Mouse (Mus musculus): ENCODE measurements at regions not wholly inside any gene's neighbourhood (a gene's known extent, or its start where the extent isn't known, plus 50 kb on each side); places are given as distances from the start of the nearest gene placed in this dataset.

GRCm38 (mm10) chrX:11482141-11482540 lies 154.5 kb downstream of the H2al1j start:
- in situ Hi-C loops (cut with MboI; ENCODE audit: unreplicated experiment in 2 of 2) = no loop called here

- in situ Hi-C loops (cut with MboI; ENCODE audit: unreplicated experiment in 2 of 2) = no loop called here
Observed at GRCm38 (mm10) chrX:11486588-11486987, 159.0 kb downstream of the H2al1j start.

GRCm38 (mm10) chrX:11487876-11488275 lies 160.3 kb downstream of the H2al1j start:
- in situ Hi-C loops (cut with MboI; ENCODE audit: unreplicated experiment in 2 of 2) = no loop called here

- in situ Hi-C loops (cut with MboI; ENCODE audit: unreplicated experiment in 2 of 2) = no loop called here
Observed at GRCm38 (mm10) chrX:11490146-11490693, 162.6 kb downstream of the H2al1j start.

GRCm38 (mm10) chrX:11491235-11491634 lies 163.6 kb downstream of the H2al1j start:
- in situ Hi-C loops (cut with MboI; ENCODE audit: unreplicated experiment in 2 of 2) = no loop called here

GRCm38 (mm10) chrX:11491676-11492391 lies 164.2 kb downstream of the H2al1j start:
- in situ Hi-C loops (cut with MboI; ENCODE audit: unreplicated experiment in 2 of 2) = no loop called here

DNA sequence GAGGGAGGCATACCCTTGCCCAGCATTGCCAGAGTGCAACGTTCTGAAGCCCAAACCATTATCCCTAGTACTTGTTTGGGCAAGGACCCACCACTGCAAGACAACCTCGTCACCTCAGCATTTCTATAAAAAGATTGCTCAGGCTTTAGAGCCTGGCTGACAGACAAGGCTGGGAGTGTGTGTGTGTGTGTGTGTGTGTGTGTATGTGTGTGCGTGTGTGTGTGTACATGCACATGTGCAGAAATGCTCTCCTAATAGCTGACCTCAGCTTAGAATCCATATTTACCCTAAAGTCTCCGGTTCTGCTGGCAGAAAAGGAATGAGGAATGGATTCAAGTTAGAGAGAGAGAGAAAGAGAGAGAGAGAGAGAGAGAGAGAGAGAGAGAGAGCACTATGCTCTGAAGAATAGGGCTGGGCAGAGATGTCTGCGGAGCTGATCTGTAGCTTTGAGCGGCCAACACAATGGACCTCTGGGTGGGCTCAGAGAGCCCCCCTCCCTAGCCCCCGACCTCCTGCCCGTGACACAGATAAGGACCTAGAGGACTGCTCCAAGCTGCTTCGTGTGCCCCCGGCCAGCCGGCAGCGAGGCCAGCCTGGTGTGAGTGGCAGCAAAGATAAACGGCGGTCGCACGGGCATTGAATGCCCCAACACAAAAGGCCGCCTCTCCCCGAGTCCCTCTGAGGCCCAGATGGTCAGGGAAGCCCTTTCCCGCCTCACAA lies 166.1 kb downstream of the H2al1j start:
- in situ Hi-C loops (cut with MboI; ENCODE audit: unreplicated experiment in 2 of 2) = no loop called here

DNA sequence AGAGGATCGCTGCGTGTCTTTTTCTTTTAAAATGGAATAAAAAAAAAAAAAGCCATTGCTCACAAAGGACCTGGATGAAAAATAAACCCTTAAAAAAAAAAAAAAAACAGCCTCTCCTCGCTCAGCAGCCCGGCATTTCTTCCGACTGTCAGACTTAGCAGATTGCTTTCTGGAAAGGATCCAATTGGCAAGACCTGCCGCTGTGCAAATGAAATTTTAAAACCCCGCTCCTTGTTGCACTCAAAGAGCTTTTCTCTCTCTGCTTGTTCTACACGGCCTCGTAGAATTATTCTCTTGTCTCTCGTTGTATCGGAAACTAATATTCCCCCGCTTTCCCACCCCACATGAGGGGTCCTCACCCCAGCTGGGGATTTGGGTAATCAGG lies 166.6 kb downstream of the H2al1j start:
- in situ Hi-C loops (cut with MboI; ENCODE audit: unreplicated experiment in 2 of 2) = no loop called here

GRCm38 (mm10) chrX:11512439-11512838 lies 184.8 kb downstream of the H2al1j start:
- in situ Hi-C loops (cut with MboI; ENCODE audit: unreplicated experiment in 2 of 2) = no loop called here

GRCm38 (mm10) chrX:11512928-11513327 lies 185.3 kb downstream of the H2al1j start:
- in situ Hi-C loops (cut with MboI; ENCODE audit: unreplicated experiment in 2 of 2) = no loop called here

DNA sequence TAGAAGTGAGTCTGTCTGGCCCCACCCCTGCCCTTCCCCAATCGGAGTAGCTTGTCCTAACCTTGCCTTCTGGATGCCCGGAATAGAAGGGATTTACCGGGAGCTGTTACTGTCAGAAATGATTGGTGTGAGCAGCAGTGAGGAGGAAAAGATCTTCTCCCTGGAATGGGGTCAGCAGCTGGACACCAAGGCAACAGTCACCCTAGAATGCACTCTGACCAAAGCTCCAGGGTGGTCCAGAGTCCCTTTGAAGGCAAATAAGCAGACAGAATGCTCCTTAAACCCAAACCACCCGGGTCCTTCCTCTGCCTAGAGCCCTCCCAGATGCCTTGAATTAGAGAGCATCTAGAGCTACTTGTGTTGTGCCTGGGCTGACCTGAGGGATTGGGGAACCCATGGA lies 196.2 kb downstream of the H2al1j start:
- in situ Hi-C loops (cut with MboI; ENCODE audit: unreplicated experiment in 2 of 2) = no loop called here

DNA sequence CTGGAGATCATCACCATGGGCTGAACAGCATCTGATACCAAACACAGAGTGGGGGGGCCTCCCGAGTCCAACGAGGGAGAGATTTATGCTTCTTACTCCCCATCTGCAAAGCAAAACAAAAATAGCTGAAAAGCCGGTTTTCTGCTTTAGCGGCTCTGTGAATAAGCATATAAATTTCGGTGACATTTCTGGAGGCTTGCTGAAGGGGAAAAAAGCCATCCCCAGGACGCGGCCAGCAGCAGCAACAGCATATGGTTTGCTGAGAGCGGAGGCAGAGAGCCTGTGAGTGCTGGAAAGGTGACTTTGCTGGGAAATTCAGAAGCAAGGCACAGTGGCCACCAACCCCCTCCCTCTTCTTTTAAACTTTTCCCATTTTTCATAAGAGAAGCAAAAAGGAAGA lies 197.7 kb downstream of the H2al1j start:
- in situ Hi-C loops (cut with MboI; ENCODE audit: unreplicated experiment in 2 of 2) = no loop called here

DNA sequence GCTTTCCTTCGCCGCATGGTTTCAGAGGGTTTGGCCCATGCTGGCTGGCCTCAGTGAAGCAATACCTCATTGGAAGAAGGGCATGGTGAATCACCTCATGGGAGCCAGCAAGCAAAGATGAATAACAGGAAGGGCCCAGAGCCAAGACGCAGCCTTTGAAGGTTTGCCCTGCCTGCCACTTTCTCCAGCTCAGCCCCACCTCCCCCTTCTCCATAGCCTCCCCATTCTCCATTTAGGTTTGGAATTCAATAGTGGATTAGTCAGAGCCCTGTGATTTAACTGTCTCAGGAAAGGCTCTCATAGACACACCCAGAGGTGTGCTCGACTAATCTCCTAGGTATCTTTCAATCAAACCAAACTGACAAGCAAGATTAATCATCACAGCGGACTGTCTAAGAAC lies 201.0 kb downstream of the H2al1j start:
- in situ Hi-C loops (cut with MboI; ENCODE audit: unreplicated experiment in 2 of 2) = no loop called here

GRCm38 (mm10) chrX:11529221-11529620 lies 201.6 kb downstream of the H2al1j start:
- in situ Hi-C loops (cut with MboI; ENCODE audit: unreplicated experiment in 2 of 2) = no loop called here

- in situ Hi-C loops (cut with MboI; ENCODE audit: unreplicated experiment in 2 of 2) = no loop called here
Observed at GRCm38 (mm10) chrX:11532817-11533216, 205.2 kb downstream of the H2al1j start.

GRCm38 (mm10) chrX:11533871-11534270 lies 206.2 kb downstream of the H2al1j start:
- in situ Hi-C loops (cut with MboI; ENCODE audit: unreplicated experiment in 2 of 2) = no loop called here

GRCm38 (mm10) chrX:11541011-11541410 lies 213.4 kb downstream of the H2al1j start:
- in situ Hi-C loops (cut with MboI; ENCODE audit: unreplicated experiment in 2 of 2) = no loop called here

- in situ Hi-C loops (cut with MboI; ENCODE audit: unreplicated experiment in 2 of 2) = no loop called here
Observed at GRCm38 (mm10) chrX:11550164-11550851, 222.7 kb downstream of the H2al1j start.

DNA sequence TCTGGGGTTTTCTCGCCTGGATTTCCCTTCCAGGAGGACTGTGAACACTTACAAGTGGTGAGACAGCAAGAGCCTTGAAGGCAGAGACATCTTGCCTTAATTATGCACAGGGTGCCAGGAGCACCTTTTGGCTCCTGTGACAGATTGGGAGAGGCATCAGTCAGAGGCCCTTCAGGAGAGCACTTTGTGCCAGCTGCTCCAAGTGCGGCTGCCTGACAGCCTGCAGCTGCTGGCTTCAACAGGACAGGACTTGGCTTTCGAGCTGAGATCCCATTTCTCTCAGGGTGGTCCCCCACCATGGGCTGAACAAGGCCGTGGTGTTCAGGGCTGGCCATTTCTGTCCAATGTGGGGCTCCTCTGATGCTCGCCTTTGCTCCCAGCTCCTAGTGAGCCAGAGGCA lies 224.6 kb downstream of the H2al1j start:
- in situ Hi-C loops (cut with MboI; ENCODE audit: unreplicated experiment in 2 of 2) = no loop called here

DNA sequence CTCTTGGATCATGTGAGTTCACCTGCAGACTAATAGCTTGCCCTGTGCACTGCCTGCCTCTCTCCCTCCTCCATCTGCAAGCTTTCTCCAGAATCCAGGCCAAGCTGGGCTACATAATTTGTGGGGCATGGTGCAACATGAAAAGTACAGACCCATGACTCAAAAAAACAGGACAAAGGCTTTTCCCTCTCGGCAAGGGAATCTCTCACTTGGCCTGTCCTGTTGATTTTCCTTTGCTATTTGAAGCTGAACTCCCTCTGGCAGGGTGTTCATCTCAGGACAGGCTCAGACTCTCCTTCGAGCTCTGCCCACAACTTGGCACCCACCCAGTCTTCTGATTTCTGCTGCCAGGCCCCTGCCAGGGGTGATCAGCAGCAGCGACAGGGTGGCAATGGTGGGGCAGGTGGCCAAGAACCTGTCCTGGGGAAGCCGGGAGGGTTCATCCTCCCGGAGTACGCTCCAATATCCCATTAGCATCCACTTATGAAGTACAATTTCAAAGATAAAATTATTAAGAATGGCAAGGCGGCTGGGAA lies 227.5 kb downstream of the H2al1j start:
- in situ Hi-C loops (cut with MboI; ENCODE audit: unreplicated experiment in 2 of 2) = no loop called here

DNA sequence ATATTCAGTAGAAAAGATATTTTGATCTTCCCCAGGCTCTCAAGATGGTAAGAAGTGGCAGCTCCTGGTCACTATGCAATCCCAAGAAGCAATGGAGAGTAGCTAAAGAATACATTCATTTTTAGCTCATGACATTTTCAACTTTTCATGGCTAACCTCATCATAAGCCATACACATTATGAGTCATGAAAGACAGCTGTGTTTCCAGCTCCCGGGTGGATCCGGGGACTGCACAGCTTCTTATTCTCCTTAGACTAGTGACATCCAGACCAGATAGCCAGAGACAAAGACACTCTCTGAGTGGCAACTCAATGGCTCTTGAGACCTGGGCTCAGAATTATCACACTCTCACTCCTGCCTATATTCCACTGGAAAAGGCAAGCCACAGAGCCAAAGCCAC lies 230.6 kb downstream of the H2al1j start:
- in situ Hi-C loops (cut with MboI; ENCODE audit: unreplicated experiment in 2 of 2) = no loop called here
